Mouse (Mus musculus) limb, embryonic 13.5 days (tissue): ENCODE results near the gene Gpr137. TPM values are rescaled to one million over a fixed set of nuclear protein-coding genes. Genes with fewer than 3 reads are reported as not detected.
"Not testable (repeated sequence)": the region's sequence is repeated elsewhere in the genome, so short reads cannot be mapped to it uniquely, and the experiment has no call there.

Source experiments
- ATAC-seq: fragments of 200-750 bp; cut with Nextera tagmentation; 2 replicates; pipeline ENCODE4 v1.8.0; 2017; ENCODE audit warnings: low read depth, moderate number of reproducible peaks, moderate TSS enrichment; ENCODE audit not compliant: low FRiP score
- H3K27ac ChIP-seq: fragments of 300-500 bp; sonication (generic); 2 replicates; pipeline ENCODE4 v1.5.1; 2015; ENCODE audit warnings: inconsistent platforms, mild to moderate bottlenecking, moderate library complexity
- H3K27me3 ChIP-seq: fragments of 300-500 bp; sonication (generic); 2 replicates; pipeline ENCODE4 v1.6.1; 2015; ENCODE audit warnings: mild to moderate bottlenecking, inconsistent platforms
- H3K36me3 ChIP-seq: fragments of 300-500 bp; sonication (generic); 2 replicates; pipeline ENCODE4 v1.6.1; 2015; ENCODE audit warnings: inconsistent platforms, mild to moderate bottlenecking, moderate library complexity
- H3K4me1 ChIP-seq: fragments of 300-500 bp; sonication (generic); 2 replicates; pipeline ENCODE4 v1.6.1; 2015; ENCODE audit warnings: inconsistent platforms
- H3K4me2 ChIP-seq: fragments of 300-500 bp; sonication (generic); replicated peaks from 2 replicates; pipeline ENCODE4 v1.6.1; 2015; ENCODE audit warnings: inconsistent platforms, mild to moderate bottlenecking, moderate library complexity
- H3K4me3 ChIP-seq: fragments of 300-500 bp; sonication (generic); 2 replicates; pipeline ENCODE4 v1.5.1; 2015; ENCODE audit warnings: moderate library complexity, mild to moderate bottlenecking, inconsistent platforms
- H3K9ac ChIP-seq: fragments of 300-500 bp; sonication (generic); 2 replicates; pipeline ENCODE4 v1.6.1; 2015; ENCODE audit warnings: mild to moderate bottlenecking, inconsistent platforms
- H3K9me3 ChIP-seq: fragments of 300-500 bp; sonication (generic); 2 replicates; pipeline ENCODE4 v1.6.1; 2016; ENCODE audit warnings: inconsistent platforms
- WGBS: fragments of 180-500 bp; shearing (Covaris S2); methylation state at CpG from one replicate; pipeline ENCODE4 v1.1.7; 2015; 5-methylcytosine and 5-hydroxymethylcytosine counted together
- microRNA-seq: library from miRNA; unstranded; fragments of <30 nt; microRNA quantifications from one replicate; pipeline ENCODE4, GENCODE M21; 2016
- polyA plus RNA-seq: library from polyadenylated mRNA; unstranded; fragments of >200 nt; fragmentation: Nextera tagmentation; extraction: Ambion mirVana; gene quantifications from 2 replicates; pipeline ENCODE4 v1.2.1, GENCODE M21; 2015

Gene Gpr137
- polyA plus RNA-seq, 1 experiment from 2014 or later, result 33.0 TPM

DNA sequence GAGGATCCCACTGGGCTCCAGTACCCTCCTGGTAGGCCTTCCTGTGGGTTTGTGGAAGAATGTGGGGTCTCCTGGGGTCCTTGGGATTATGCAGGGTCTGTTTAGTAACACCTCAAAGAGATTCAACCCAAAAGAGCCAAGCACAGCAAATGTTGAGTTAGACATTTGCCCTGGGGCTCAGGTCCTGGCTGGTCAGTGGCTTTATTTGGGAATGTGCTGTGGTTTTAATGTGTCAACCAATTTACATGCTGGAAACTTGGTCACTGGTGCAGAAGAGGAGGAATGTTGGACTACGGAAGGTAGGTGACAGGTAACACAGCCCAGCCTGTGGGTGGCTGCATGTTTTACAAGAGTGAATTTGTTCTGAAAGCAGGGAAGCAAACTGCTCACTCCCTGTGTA lies 39.2 kb downstream of the Gpr137 start:
- Histone ChIP-seq H3K9ac (no peak overlapping the region), H3K36me3 (peaks cover 30% of the 10 kb centered on the region)
- WGBS, result 100% methylated on average over 1 of the region's 1 CpGs

DNA sequence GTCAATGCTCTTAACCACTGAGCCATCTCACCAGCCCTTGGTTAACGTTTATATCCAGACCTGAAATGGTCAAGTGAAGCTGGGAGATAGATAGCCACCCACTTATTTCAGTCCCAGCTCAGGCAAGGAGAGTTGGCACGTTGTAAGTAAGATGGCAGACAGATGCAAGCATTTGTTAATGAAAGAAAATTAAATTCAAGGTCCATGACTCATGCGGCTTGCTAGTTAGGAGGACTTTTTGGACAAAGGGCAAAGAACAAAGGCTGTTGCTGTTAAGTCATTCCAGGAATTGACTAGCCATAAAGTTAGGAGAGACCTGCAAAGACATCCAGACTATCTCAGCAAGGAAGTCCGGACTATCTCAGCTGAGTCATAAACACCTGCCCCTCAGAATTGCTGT lies 42.6 kb downstream of the Gpr137 start:
- ATAC-seq, result no peak
- Histone ChIP-seq H3K4me2 (no peak overlapping the region), H3K36me3 (peaks cover 4% of the 10 kb centered on the region; the same call in 1 of the 2 replicates), H3K27ac (no peak overlapping the region), H3K9me3 (peaks cover 11% of the 10 kb centered on the region; the same call in 1 of the 2 replicates), H3K4me1 (no peaks in the 10 kb centered on the region), H3K27me3 (no peaks in the 10 kb centered on the region), H3K9ac (no peak overlapping the region), H3K4me3 (no peak overlapping the region)
- 88% methylated on average over 4 of the region's 4 CpGs for WGBS

More for the DNA sequence above, 39.2 kb downstream of the Gpr137 start:
- Histone ChIP-seq H3K27ac (no peak overlapping the region), H3K4me2 (no peak overlapping the region), H3K9me3 (0 out of 2 replicates have a peak, but pooled peaks cover 5% of the 10 kb centered on the region), H3K4me1 (peaks cover 9% of the 10 kb centered on the region), H3K27me3 (no peaks in the 10 kb centered on the region), H3K4me3 (no peak overlapping the region)
- no peak for ATAC-seq

DNA sequence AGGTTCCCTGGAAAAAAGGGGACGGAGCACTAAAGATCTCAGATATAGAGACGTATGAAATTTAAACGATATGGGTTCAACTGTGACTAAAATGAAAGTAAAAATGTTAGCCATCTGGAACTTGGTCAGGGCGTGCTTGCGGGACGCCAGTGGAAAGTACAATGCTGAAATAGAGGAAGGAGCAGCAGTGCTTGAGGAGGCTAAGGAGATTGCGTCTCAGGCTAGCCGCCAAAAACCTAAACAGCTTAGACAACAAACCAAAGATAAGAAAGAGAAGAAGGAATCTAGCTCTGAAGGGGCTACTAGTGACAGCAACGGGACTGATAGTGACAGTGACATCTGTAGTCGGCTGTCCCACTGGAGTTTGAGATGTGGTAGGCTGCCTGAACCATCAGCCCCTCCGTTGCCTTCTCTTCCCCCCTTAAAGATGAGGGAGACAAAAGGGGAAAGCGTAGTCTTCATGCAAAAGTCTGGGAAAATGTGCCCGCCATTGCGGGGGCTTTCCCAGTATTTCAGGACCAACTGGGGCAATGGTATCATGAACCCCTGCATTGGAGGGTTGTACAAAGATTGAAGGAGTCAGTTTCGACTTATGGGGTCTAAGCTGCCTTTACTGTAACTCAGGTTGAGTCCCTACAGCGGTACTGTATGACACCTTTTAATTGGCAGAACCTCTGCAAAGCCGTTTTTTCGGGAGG lies 46.5 kb downstream of the Gpr137 start:
- not testable (repeated sequence) for H3K4me1 ChIP-seq, H3K9ac ChIP-seq, H3K36me3 ChIP-seq, H3K4me3 ChIP-seq, ATAC-seq, H3K4me2 ChIP-seq, H3K27me3 ChIP-seq, H3K27ac ChIP-seq
- WGBS, result 86% methylated on average over 18 of the region's 18 CpGs
- H3K9me3 ChIP-seq, result peaks cover 11% of the 10 kb centered on the region; the same call in 1 of the 2 replicates

DNA sequence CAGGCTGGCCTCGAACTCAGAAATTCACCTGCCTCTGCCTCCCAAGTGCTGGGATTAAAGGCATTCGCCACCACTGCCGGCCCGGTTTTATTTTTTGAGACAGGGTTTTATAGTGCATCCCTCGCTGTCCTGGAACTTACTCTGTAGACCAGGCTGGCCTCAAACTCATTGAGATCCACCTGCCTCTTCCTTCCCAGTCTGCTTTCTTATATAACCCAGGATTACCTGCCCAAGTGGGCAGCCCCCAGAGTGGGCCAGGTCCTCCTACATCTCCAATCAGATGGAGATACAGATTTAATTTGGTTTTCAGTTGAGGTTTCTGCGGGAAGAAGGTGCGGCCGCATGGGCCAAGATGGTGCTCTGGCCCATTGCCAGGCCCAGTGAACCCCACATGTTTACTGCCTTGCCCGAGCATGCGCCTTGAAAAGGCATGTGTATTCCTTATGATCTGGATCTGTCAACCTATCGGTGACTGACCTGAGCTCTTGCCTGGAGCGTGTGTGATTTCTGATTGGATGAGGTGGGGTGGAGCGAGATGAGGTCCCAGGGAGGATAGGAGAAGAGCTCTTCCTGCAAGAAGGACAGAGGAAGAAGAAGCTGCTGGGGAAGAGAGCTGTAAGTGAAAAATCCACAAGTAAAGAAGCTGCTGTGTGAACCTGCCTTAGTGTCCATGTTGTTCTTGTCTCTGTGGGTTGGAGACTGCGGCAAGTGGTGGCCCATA lies 48.4 kb downstream of the Gpr137 start:
- no peak for ATAC-seq
- Histone ChIP-seq H3K9ac (no peak overlapping the region), H3K4me2 (no peak overlapping the region), H3K4me1 (no peaks in the 10 kb centered on the region), H3K9me3 (peaks cover 6% of the 10 kb centered on the region; the same call in 1 of the 2 replicates), H3K27ac (no peak overlapping the region), H3K36me3 (no peaks in the 10 kb centered on the region), H3K4me3 (no peak overlapping the region), H3K27me3 (no peaks in the 10 kb centered on the region)
- 90% methylated on average over 14 of the region's 14 CpGs for WGBS

DNA sequence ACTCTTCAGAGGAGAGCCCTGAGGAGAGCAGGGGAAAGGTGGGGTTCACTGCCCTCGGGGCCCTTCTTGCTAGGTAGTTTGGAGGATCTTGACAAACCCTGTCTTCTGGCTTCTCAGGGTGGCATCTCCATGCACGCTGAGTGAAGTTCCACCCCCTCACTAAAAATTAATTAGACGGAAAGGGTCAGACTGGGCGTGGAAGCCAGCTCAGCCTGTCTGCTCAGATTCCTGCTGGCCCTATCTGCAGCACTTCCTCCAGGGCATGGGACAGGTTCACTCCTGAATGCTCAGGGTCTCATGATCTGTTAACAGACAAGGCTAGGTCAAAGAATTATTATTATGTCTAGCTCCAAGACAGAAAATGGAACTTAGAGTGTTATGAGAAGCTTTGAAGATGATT lies 49.8 kb downstream of the Gpr137 start:
- Histone ChIP-seq H3K4me2 (no peak overlapping the region), H3K27ac (no peak overlapping the region), H3K9me3 (peaks cover 6% of the 10 kb centered on the region; the same call in 1 of the 2 replicates), H3K4me1 (no peaks in the 10 kb centered on the region), H3K36me3 (no peaks in the 10 kb centered on the region), H3K27me3 (no peaks in the 10 kb centered on the region), H3K4me3 (no peak overlapping the region), H3K9ac (no peak overlapping the region)
- ATAC-seq, result no peak
- WGBS, result 57% methylated on average over 4 of the region's 4 CpGs

Small RNA genes lying within 50 kb of the gene (microRNA-seq; reads per million reads assigned to microRNA genes)
- gene Mir6990, result not detected

Other genes starting within 250 kb of the Gpr137 start
- 20.7 and 21.4 TPM in 2 replicates for gene Rps6ka4, start 101.8 kb downstream of the Gpr137 start, polyA plus RNA-seq
- 1.1 and 1.2 TPM in 2 replicates for gene Ccdc88b, start 84.3 kb downstream of the Gpr137 start, polyA plus RNA-seq
- 165 and 176 TPM in 2 replicates for gene Trmt112, start 32.8 kb downstream of the Gpr137 start, polyA plus RNA-seq
- gene Prdx5, start 32.4 kb downstream of the Gpr137 start, polyA plus RNA-seq, result 223 and 235 TPM in 2 replicates
- gene Esrra, start 20.7 kb downstream of the Gpr137 start, polyA plus RNA-seq, result 8.3 and 8.5 TPM in 2 replicates
- gene Catsperz, start 17.1 kb downstream of the Gpr137 start, polyA plus RNA-seq, result 2.2 and 3.0 TPM in 2 replicates
- gene Kcnk4, start 8.0 kb downstream of the Gpr137 start, polyA plus RNA-seq, result 0.49 and 0.85 TPM in 2 replicates
- 73.4 and 87.0 TPM in 2 replicates for gene Bad, start 619 bp downstream of the Gpr137 start, polyA plus RNA-seq
- gene Ppp1r14b, start 32.5 kb upstream of the Gpr137 start, polyA plus RNA-seq, result 151 and 168 TPM in 2 replicates
- 36.8 and 40.0 TPM in 2 replicates for gene Plcb3, start 34.0 kb upstream of the Gpr137 start, polyA plus RNA-seq
- 84.5 and 89.3 TPM in 2 replicates for gene Fkbp2, start 38.0 kb upstream of the Gpr137 start, polyA plus RNA-seq
- gene Vegfb, start 45.2 kb upstream of the Gpr137 start, polyA plus RNA-seq, result 53.6 and 59.6 TPM in 2 replicates
- 22.2 and 25.9 TPM in 2 replicates for gene Dnajc4, start 50.1 kb upstream of the Gpr137 start, polyA plus RNA-seq
- 24.0 and 25.8 TPM in 2 replicates for gene Nudt22, start 53.6 kb upstream of the Gpr137 start, polyA plus RNA-seq
- gene Trpt1, start 53.7 kb upstream of the Gpr137 start, polyA plus RNA-seq, result 11.9 and 13.6 TPM in 2 replicates
- gene Fermt3, start 77.0 kb upstream of the Gpr137 start, polyA plus RNA-seq, result 7.6 and 8.4 TPM in 2 replicates
- gene Stip1, start 97.5 kb upstream of the Gpr137 start, polyA plus RNA-seq, result 241 and 278 TPM in 2 replicates
- gene Macrod1, start 114.3 kb upstream of the Gpr137 start, polyA plus RNA-seq, result 12.3 and 13.3 TPM in 2 replicates
- 7.7 and 8.1 TPM in 2 replicates for gene Flrt1, start 163.2 kb upstream of the Gpr137 start, polyA plus RNA-seq